Mouse (Mus musculus): ENCODE data around the gene Prickle3. TPM values are rescaled to one million over a fixed set of nuclear protein-coding genes. Genes with fewer than 3 reads are reported as not detected.
A peak's percentile ranks its signal among the peaks of the same experiment; 100 is the strongest.

Prickle3 gene
- polyA plus RNA-seq, 1 experiment from 2014 or later = 5.2 TPM

- ATAC-seq (replicated peaks; ENCODE audit: insufficient number of reproducible peaks, low FRiP score, low TSS enrichment) = no peak
- no peak overlapping the region for H3K4me3 ChIP-seq (ENCODE audit: low read depth, low read length)
- H3K4me2 ChIP-seq = no peak overlapping the region
- no peaks in the 10 kb centered on the region for H3K36me3 ChIP-seq (ENCODE audit: control insufficient read depth, insufficient read depth, low read length)
- H3K4me1 ChIP-seq (ENCODE audit: control insufficient read depth, insufficient read depth, low read length) = no peaks in the 10 kb centered on the region
- H3K27me3 ChIP-seq (ENCODE audit: control insufficient read depth, insufficient read depth, low read length) = no peaks in the 10 kb centered on the region
- WGBS (ENCODE audit: insufficient replicate concordance) = 40% methylated on average over 3 of the region's 3 CpGs
- H3K9me3 ChIP-seq (replicated peaks; ENCODE audit: control insufficient read depth, low read length) = no peaks in the 10 kb centered on the region
- no peak overlapping the region for H3K9ac ChIP-seq (ENCODE audit: low read depth, low read length)
- H3K27ac ChIP-seq (ENCODE audit: low read depth, low read length) = no peak overlapping the region
These were observed 21.9 kb downstream of the Prickle3 start for GRCm38 (mm10) chrX:7678986-7679385.

GRCm38 (mm10) chrX:7679405-7680056, 22.5 kb downstream of the Prickle3 start:
- no peaks in the 10 kb centered on the region for H3K4me1 ChIP-seq (ENCODE audit: control insufficient read depth, insufficient read depth, low read length)
- H3K4me2 ChIP-seq = peak overlapping the region; percentile 58
- peak overlapping the region; percentile 32 for H3K4me3 ChIP-seq (ENCODE audit: low read depth, low read length)
- H3K27ac ChIP-seq (ENCODE audit: low read depth, low read length) = no peak overlapping the region
- H3K9me3 ChIP-seq (replicated peaks; ENCODE audit: control insufficient read depth, low read length) = no peaks in the 10 kb centered on the region
- H3K36me3 ChIP-seq (ENCODE audit: control insufficient read depth, insufficient read depth, low read length) = no peaks in the 10 kb centered on the region
- no peaks in the 10 kb centered on the region for H3K27me3 ChIP-seq (ENCODE audit: control insufficient read depth, insufficient read depth, low read length)
- H3K9ac ChIP-seq (ENCODE audit: low read depth, low read length) = peak overlapping the region; percentile 40; the same call in 1 of the 2 replicates
- ATAC-seq (replicated peaks; ENCODE audit: insufficient number of reproducible peaks, low FRiP score, low TSS enrichment) = peak; percentile 89
- WGBS (ENCODE audit: insufficient replicate concordance) = 16% methylated on average over 27 of the region's 27 CpGs

- Histone ChIP-seq H3K9me3 (replicated peaks; ENCODE audit: control insufficient read depth, low read length) (no peaks in the 10 kb centered on the region), H3K9ac (ENCODE audit: low read depth, low read length) (no peak overlapping the region), H3K27ac (ENCODE audit: low read depth, low read length) (no peak overlapping the region), H3K4me2 (peak overlapping the region; percentile 58), H3K4me1 (ENCODE audit: control insufficient read depth, insufficient read depth, low read length) (no peaks in the 10 kb centered on the region), H3K36me3 (ENCODE audit: control insufficient read depth, insufficient read depth, low read length) (no peaks in the 10 kb centered on the region), H3K4me3 (ENCODE audit: low read depth, low read length) (peak overlapping the region; percentile 32), H3K27me3 (ENCODE audit: control insufficient read depth, insufficient read depth, low read length) (no peaks in the 10 kb centered on the region)
- 0 out of 2 replicates have a peak, but pooled peaks have one; percentile 4 for ATAC-seq (replicated peaks; ENCODE audit: insufficient number of reproducible peaks, low FRiP score, low TSS enrichment)
- 18% methylated on average over 12 of the region's 12 CpGs for WGBS (ENCODE audit: insufficient replicate concordance)
These were observed 23.0 kb downstream of the Prickle3 start for GRCm38 (mm10) chrX:7680057-7680412.

GRCm38 (mm10) chrX:7680864-7681263, 23.8 kb downstream of the Prickle3 start, which contains the start of gene Magix:
TSS of gene Magix (minus strand) at chrX:7681251.
- H3K4me3 ChIP-seq (ENCODE audit: low read depth, low read length) = peak within 1 kb of the TSS; percentile 32
- H3K9me3 ChIP-seq (replicated peaks; ENCODE audit: control insufficient read depth, low read length) = no peaks in the 10 kb centered on the region
- H3K27me3 ChIP-seq (ENCODE audit: control insufficient read depth, insufficient read depth, low read length) = no peaks in the 10 kb centered on the region
- no peak within 1 kb of the TSS for H3K27ac ChIP-seq (ENCODE audit: low read depth, low read length)
- H3K4me2 ChIP-seq = peak within 1 kb of the TSS; percentile 58
- no peaks in the 10 kb centered on the region for H3K4me1 ChIP-seq (ENCODE audit: control insufficient read depth, insufficient read depth, low read length)
- no peak within 1 kb of the TSS for H3K9ac ChIP-seq (ENCODE audit: low read depth, low read length)
- ATAC-seq (replicated peaks; ENCODE audit: insufficient number of reproducible peaks, low FRiP score, low TSS enrichment) = no peak
- WGBS (ENCODE audit: insufficient replicate concordance) = 64% methylated on average over 14 of the region's 14 CpGs
- no peaks in the 10 kb centered on the region for H3K36me3 ChIP-seq (ENCODE audit: control insufficient read depth, insufficient read depth, low read length)

- 79% methylated on average over 2 of the region's 2 CpGs for WGBS (ENCODE audit: insufficient replicate concordance)
- Histone ChIP-seq H3K36me3 (ENCODE audit: control insufficient read depth, insufficient read depth, low read length) (no peaks in the 10 kb centered on the region), H3K27me3 (ENCODE audit: control insufficient read depth, insufficient read depth, low read length) (no peaks in the 10 kb centered on the region), H3K9ac (ENCODE audit: low read depth, low read length) (no peak overlapping the region), H3K4me1 (ENCODE audit: control insufficient read depth, insufficient read depth, low read length) (no peaks in the 10 kb centered on the region), H3K4me3 (ENCODE audit: low read depth, low read length) (no peak overlapping the region), H3K27ac (ENCODE audit: low read depth, low read length) (no peak overlapping the region), H3K9me3 (replicated peaks; ENCODE audit: control insufficient read depth, low read length) (no peaks in the 10 kb centered on the region), H3K4me2 (no peak overlapping the region)
- no peak for ATAC-seq (replicated peaks; ENCODE audit: insufficient number of reproducible peaks, low FRiP score, low TSS enrichment)
These were observed 31.3 kb downstream of the Prickle3 start for GRCm38 (mm10) chrX:7688321-7688720.

GRCm38 (mm10) chrX:7690486-7690885, 33.4 kb downstream of the Prickle3 start:
- ATAC-seq (replicated peaks; ENCODE audit: insufficient number of reproducible peaks, low FRiP score, low TSS enrichment) = no peak
- 52% methylated on average over 3 of the region's 3 CpGs for WGBS (ENCODE audit: insufficient replicate concordance)
- Histone ChIP-seq H3K36me3 (ENCODE audit: control insufficient read depth, insufficient read depth, low read length) (no peaks in the 10 kb centered on the region), H3K27ac (ENCODE audit: low read depth, low read length) (no peak overlapping the region), H3K4me2 (no peak overlapping the region), H3K9me3 (replicated peaks; ENCODE audit: control insufficient read depth, low read length) (no peaks in the 10 kb centered on the region), H3K4me3 (ENCODE audit: low read depth, low read length) (no peak overlapping the region), H3K27me3 (ENCODE audit: control insufficient read depth, insufficient read depth, low read length) (no peaks in the 10 kb centered on the region), H3K9ac (ENCODE audit: low read depth, low read length) (no peak overlapping the region), H3K4me1 (ENCODE audit: control insufficient read depth, insufficient read depth, low read length) (no peaks in the 10 kb centered on the region)

- no peak for ATAC-seq (replicated peaks; ENCODE audit: insufficient number of reproducible peaks, low FRiP score, low TSS enrichment)
- WGBS (ENCODE audit: insufficient replicate concordance) = 33% methylated on average over 4 of the region's 4 CpGs
- Histone ChIP-seq H3K27ac (ENCODE audit: low read depth, low read length) (no peak overlapping the region), H3K4me2 (no peak overlapping the region), H3K4me3 (ENCODE audit: low read depth, low read length) (no peak overlapping the region), H3K4me1 (ENCODE audit: control insufficient read depth, insufficient read depth, low read length) (no peaks in the 10 kb centered on the region), H3K36me3 (ENCODE audit: control insufficient read depth, insufficient read depth, low read length) (no peaks in the 10 kb centered on the region), H3K27me3 (ENCODE audit: control insufficient read depth, insufficient read depth, low read length) (no peaks in the 10 kb centered on the region), H3K9me3 (replicated peaks; ENCODE audit: control insufficient read depth, low read length) (no peaks in the 10 kb centered on the region), H3K9ac (ENCODE audit: low read depth, low read length) (no peak overlapping the region)
These were observed 35.8 kb downstream of the Prickle3 start for GRCm38 (mm10) chrX:7692862-7693261.

GRCm38 (mm10) chrX:7696520-7696919, 39.5 kb downstream of the Prickle3 start:
- no peaks in the 10 kb centered on the region for H3K4me1 ChIP-seq (ENCODE audit: control insufficient read depth, insufficient read depth, low read length)
- H3K27me3 ChIP-seq (ENCODE audit: control insufficient read depth, insufficient read depth, low read length) = no peaks in the 10 kb centered on the region
- no peak overlapping the region for H3K27ac ChIP-seq (ENCODE audit: low read depth, low read length)
- no peak for ATAC-seq (replicated peaks; ENCODE audit: insufficient number of reproducible peaks, low FRiP score, low TSS enrichment)
- no peaks in the 10 kb centered on the region; the same call in 1 of the 2 replicates for H3K36me3 ChIP-seq (ENCODE audit: control insufficient read depth, insufficient read depth, low read length)
- 38% methylated on average over 6 of the region's 6 CpGs for WGBS (ENCODE audit: insufficient replicate concordance)
- H3K4me2 ChIP-seq = peak overlapping the region; percentile 51
- H3K9me3 ChIP-seq (replicated peaks; ENCODE audit: control insufficient read depth, low read length) = no peaks in the 10 kb centered on the region
- H3K9ac ChIP-seq (ENCODE audit: low read depth, low read length) = no peak overlapping the region
- peak overlapping the region; percentile 67; the same call in 1 of the 2 replicates for H3K4me3 ChIP-seq (ENCODE audit: low read depth, low read length)

- Histone ChIP-seq H3K27me3 (ENCODE audit: control insufficient read depth, insufficient read depth, low read length) (no peaks in the 10 kb centered on the region), H3K9ac (ENCODE audit: low read depth, low read length) (peak within 1 kb of the TSS; percentile 75), H3K27ac (ENCODE audit: low read depth, low read length) (no peak within 1 kb of the TSS; the same call in 1 of the 2 replicates), H3K9me3 (replicated peaks; ENCODE audit: control insufficient read depth, low read length) (no peaks in the 10 kb centered on the region), H3K4me3 (ENCODE audit: low read depth, low read length) (peak within 1 kb of the TSS; percentile 67), H3K4me2 (peak within 1 kb of the TSS; percentile 67), H3K4me1 (ENCODE audit: control insufficient read depth, insufficient read depth, low read length) (no peaks in the 10 kb centered on the region), H3K36me3 (ENCODE audit: control insufficient read depth, insufficient read depth, low read length) (no peaks in the 10 kb centered on the region; the same call in 1 of the 2 replicates)
- 9% methylated on average over 33 of the region's 33 CpGs for WGBS (ENCODE audit: insufficient replicate concordance)
- peak; percentile 85 for ATAC-seq (replicated peaks; ENCODE audit: insufficient number of reproducible peaks, low FRiP score, low TSS enrichment)
These were observed 39.9 kb downstream of the Prickle3 start, which contains the start of gene Gpkow for GRCm38 (mm10) chrX:7696954-7697381. TSS of gene Gpkow (plus strand) at chrX:7697131.

Data from heart, embryonic 11.5 days (tissue).